Mouse (Mus musculus) cerebellum, postnatal 36 days (tissue): ENCODE data around the gene Stradb.

Experiments used
- DNase-seq, 2 experiments: peaks; one replicate each; pipeline ENCODE4 v3.0.0; 2021 to 2022; ENCODE audit warnings: mixed read lengths in 2 of 2

Stradb gene

DNA sequence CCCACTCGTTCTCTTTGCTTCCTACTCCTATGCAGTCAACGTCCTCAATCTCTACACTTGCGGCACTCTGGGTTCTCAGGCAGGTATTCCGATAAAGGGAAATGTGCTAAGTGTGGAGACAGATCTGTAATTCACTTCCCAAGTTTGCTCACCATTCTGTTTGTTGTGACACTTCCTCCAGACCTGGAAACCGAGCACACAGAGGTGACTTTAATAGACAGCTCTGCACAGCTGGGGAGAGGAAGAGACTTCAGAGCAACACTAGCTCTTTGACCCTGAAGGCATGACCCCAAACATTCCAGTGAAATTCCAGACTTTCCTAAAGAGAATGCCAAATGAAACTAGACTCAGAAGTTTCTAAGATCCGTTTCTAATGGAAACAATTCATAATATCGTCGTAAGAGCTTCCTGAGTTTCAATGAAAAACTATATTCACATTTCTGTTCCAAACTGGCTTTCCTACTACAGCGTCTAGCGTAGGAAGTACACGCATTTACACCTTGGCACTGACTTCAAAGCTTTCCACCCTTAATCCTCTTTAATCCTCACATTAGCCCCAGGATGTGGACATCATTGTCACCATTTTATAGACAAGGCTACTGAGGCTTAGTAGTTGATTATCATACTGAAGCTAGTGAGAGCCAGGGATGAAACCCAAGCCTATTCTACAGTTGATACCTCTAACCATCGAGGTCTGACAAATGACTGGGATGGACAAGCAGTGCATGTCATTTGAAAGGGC, 12.0 kb upstream of the Stradb start:
- DNase-seq: no peak

DNA sequence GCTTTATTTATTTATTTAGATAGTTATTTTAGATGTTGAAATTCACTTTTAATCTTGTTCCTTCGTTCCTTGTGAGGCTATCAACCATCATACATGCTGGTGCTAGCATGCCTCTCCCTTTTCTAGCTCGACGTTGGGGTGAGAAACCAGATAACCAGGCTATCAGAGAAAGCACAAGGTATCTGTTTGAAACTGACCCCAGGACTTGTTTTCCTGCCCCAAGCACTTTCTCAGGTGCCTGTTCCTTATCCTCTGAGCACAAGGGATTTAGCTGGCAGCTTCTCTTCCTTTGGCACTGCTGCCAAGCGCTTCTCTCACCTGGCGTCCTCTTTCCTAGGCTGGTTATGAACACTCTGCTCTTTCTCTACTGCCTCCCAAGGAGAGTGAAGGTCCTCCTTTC, 10.9 kb upstream of the Stradb start:
- DNase-seq: peak; percentile 43 to 49

DNA sequence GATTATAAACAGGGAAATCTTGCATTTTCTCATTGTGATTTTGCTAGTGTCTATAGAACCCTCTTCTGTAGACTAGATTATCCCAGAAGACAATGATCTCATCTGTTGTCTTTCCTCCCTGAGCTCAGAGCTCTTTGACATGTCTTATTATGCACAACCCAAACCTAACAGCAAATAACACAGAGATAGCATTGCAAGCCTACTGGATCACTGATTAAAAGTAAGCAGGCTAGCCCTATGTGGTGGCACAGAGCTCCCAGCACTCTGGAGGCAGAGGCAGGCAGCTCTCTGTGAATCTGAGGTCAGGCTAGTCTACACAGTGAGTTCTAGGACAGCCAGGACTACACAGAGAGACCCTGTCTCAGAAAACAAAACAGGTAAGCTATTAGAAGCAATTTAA, 10.5 kb upstream of the Stradb start:
- DNase-seq: no peak

DNA sequence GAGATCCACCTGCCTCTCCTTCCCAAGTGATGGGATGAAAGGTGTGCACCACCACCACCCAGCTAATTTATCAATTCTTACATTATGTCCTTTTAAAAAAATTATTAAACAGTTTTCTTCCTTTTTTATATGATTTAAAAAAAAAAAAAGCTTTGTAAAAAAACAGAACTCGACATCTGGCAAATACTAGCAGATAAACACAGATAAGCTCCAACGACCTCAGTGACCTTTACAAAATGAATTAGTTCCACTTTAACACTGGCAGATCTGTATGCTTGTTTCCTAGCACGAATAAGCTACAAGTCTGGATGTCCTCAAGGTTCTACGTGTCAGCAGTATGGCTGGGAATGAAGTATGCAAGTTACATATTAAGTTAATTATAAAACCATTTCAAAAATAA, 5.8 kb upstream of the Stradb start:
- no peak for DNase-seq

DNA sequence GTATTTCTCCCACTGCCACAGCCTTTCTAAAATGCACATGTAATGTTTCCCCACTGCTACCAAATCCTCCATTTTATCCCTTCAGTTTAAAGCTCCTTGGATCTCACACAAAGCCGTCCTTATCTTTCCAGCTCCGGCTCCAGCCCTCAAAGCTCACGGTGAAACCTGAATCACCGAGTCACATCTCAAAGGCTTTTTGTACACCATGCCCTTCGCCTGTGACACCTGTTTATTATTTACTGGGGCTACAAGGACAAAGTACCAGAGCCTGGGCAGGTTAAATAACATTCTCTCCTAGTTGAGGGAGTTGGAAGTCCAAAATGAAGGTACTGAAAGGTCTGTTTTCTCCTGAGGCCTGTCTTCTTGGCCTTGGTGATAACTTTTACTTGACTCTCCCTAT, 3.3 kb upstream of the Stradb start:
- no peak for DNase-seq

DNA sequence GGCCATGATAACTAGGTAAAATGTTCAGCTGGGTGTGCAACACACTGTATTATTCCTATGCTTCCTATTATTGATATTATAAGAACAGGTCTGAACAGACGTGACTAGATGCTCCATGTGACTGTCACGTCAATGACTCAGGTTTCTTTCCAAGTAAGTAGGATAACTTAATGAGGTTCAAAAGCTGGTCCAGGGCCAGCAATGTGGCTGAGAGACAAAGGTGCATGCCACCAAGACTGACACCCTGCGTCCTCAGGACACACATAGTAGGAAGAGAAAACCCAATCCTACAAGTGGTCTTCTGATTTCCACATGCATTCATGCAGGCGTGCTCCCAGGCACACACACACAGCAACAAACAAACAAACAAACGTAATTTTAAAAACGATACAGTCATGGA, 2.2 kb upstream of the Stradb start:
- DNase-seq: no peak

DNA sequence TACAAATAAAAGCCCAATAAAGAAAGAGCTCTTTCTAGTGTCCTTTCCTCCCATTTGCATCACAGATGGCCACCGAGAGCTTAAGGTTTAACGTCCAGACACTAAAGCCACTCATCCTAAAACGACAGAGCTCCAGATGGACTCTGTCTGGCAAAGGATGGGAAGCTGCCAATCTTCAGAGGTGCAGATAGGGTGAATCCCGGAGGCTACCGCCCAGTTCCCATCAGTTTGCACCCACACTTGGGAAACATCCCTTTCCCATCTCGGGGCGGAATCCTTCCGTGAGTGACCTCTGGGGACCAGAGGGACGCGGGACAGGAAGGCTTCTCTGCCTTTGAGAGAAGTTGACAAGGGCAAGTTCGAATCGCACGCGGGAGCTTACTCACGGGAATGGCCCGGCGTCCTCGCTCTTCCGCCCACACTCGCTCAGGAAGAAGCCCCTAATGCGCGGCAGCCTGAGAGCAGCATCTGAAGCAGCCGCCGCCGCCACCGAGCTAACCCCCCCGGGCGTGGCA, 414 bp upstream of the Stradb start:
- no peak for DNase-seq

DNA sequence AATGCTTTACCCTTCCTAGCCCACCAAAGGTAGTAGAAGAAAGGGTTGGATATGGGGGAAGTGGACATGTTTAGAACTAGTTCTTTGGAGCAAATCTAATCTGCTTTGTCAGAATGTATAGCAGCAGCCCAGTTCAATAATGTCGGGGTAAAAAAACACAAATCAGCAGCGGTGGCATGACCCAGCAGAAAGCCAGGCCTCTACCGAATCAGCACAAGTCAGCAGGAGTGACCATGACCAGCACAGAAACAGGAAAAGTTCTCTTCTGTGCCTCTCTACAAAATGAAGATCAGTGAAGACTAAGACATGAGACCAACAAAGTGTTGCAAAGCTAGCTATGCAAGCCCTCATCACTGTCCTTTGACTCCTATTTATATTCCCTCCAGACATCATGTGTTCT, 9.0 kb downstream of the Stradb start:
- DNase-seq: no peak

DNA sequence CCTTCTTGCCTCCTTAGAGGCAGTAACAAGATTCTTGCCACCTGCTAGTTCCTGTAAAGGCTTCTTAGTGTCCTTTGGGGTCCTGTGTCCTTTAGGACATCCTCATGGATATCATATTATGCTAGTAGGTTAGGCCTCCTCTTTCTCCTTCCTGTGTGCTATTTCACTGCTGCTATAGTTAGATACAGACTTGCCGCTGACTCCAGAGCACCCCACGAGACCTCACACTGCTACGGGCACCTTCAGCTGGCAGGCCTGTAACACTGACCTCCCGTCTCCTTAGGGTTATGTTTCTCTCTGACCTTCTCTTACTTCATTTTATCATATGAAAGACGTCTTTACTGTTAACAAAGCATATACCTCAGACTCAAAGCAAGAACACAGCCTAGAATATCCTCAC, 11.3 kb downstream of the Stradb start:
- no peak for DNase-seq

DNA sequence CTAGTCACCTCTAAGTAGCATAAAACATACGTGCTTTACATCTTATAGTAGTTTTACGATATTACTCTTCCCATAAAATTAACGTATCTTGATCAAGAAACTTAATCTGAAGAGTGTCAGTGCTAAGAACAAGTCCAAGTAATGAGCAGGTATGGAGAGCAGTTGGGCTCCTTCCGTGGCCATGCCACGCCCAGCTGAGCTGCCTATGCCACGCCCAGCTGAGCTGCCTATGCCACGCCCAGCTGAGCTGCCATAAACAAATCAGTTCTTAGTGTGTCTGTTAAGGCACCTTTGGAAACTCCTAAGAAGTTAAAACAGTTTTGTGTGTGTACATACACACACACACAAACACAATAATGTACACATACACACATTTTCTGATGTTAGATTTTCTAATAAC, 19.8 kb downstream of the Stradb start:
- no peak for DNase-seq

DNA sequence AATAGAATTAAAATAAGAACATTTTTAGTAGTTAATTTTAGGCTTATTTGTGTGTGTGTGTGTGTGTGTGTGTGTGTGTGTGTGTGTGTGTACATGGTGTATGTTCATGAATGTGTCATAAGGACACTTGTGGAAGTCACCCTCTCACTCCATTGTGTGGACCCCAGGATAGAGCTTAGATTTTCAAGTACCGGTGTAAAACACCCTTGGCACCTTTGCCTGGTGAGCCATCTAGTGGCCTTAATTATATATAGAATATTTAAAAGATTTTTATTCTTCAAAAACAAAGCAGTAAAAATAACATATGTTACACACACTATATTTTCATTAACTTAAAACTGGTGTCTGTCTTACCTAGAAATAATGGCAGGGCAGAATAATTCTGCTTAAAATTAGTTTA, 20.4 kb downstream of the Stradb start:
- no peak for DNase-seq

DNA sequence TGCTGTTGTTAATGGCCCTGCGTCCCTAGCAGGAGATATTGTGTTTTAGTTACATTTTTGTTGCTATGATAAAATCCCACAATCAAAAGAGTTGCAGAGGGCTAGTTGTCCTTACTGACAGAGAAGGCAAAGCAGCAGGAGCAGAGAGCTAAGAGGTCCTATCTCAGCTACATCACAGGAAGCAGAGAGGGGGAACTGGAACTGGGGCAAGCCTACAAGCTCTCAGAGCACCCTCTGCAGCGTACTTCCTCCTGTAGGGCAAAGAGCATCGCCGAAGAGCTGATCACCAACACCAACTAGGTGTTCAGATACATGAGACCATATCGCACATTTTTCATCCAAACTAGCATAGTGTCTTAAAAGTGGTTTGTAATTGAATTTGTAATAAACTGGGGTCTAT, 22.0 kb downstream of the Stradb start:
- DNase-seq: no peak

DNA sequence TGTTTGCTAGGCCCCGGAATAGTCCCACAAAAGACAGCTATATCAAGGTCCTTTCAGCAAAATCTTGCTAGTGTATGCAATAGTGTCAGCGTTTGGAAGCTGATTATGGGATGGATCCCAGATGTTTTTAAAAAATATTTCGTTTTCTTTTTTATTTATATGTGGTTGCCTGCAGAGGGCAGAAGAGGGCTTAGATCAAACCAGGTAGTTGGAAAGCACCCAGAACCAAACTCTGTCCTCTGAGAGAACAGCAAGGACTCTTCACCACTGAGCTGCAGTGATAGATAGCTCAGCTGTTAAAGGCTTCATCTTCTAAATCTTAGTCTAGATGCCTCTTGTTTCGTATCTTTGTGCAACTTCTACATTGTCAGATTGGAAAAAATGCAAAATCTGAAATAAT, 35.9 kb downstream of the Stradb start:
- DNase-seq: no peak

DNA sequence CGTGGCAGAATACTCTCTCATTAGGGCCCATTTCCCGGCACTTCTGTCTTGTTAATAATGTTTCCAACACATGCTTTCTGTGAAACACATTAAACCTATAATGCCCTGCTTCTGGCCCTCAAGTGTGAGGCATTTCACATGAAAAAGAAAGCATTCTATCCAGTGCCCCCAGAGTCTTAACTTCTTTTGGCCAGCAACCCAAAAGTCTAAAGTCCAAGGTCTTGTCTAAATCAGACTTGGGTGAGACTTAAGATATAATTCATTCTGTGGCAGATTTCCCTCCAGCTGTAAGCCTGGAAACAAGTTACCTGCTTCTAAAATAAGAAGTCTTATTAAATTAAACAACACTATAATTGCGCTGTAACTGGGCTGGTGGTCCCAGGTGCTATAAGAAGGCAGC, 48.2 kb downstream of the Stradb start:
- DNase-seq: no peak

DNA sequence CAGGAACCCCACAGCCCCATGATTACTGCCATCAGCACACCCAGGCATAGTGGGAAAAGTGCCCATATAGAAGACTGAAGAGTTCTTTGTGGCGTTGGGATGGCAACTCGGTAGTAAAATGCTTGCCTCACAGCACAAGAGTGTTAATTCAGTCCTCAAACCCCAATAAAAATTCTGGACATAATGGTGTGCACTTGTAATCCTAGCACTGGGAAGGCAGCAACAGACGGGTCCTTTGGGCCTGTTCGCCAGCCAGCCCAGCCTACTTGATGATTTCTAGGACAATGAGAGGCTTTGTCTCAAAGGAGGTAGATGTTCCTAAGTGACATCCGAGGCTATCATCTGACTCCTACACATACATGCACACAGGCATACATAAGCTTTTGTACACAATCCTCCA, 64.4 kb downstream of the Stradb start:
- no peak for DNase-seq
